Comparison of ENCODE assay signal across 22 mouse cellular contexts in the genomic region with DNA sequence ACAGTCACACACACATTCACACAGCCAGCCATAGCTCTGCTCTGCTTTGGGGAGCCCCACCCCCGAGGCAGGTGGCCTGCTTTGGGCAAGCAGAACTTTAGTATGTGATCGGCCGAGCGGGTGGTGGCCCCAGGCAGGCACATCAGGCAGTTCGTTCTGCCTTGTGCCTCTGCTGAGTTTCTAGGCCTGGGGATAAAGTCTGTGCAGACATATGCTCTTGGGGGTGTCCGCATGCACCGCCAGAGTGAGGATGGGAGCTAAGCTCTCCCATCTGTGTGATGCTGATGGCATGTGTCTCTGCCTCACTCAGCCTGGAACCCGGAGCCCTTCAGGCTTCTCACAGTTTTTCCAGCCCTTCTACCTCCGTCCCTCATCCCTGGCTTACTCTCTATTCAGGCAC.
DNase-seq lines count a peak whose midpoint lies in the region; ATAC-seq and TF ChIP-seq lines count a peak whose summit lies in the region.
"Had no signal": no experiment of that assay in that cellular context is flagged by ENCODE, and none has a peak within 500 bp of the region (broad histone marks: within the 10 kb centered on the region; RNA-seq: fewer than 3 reads in every experiment).

No protein-coding gene starts in this region.

- H3K4me3 ChIP-seq in forebrain, embryonic 13.5 days: no peak overlapping the region
- no peak overlapping the region for H3K4me3 ChIP-seq in forebrain, embryonic 12.5 days (replicated peaks)
- no peak overlapping the region for H3K4me3 ChIP-seq in midbrain, embryonic 12.5 days
- H3K4me3 ChIP-seq in midbrain, postnatal 0 days (ENCODE audit: low read depth, low read length): no peak overlapping the region
- H3K4me3 ChIP-seq in forebrain, postnatal 0 days (ENCODE audit: low read depth, low read length): no peak overlapping the region
- H3K4me3 ChIP-seq in heart, adult 2 months: no peak overlapping the region
- H3K4me3 ChIP-seq: embryonic facial prominence, embryonic 15.5 days; hindbrain, embryonic 15.5 days; left cerebral cortex, adult 2 months; liver, embryonic 13.5 days; lung, embryonic 15.5 days; neural tube, embryonic 12.5 days had no signal

- H3K27ac ChIP-seq in forebrain, embryonic 13.5 days: no peak overlapping the region
- no peak overlapping the region for H3K27ac ChIP-seq in forebrain, embryonic 12.5 days
- peak overlapping the region; percentile 25; the same call in 1 of the 2 replicates for H3K27ac ChIP-seq in midbrain, embryonic 12.5 days (replicated peaks)
- no peak overlapping the region for H3K27ac ChIP-seq in midbrain, postnatal 0 days (ENCODE audit: low read depth, low read length)
- H3K27ac ChIP-seq in forebrain, postnatal 0 days (ENCODE audit: low read depth, low read length): no peak overlapping the region
- no peak overlapping the region for H3K27ac ChIP-seq in heart, adult 2 months
- H3K27ac ChIP-seq: embryonic facial prominence, embryonic 15.5 days; hindbrain, embryonic 15.5 days; left cerebral cortex, adult 2 months; liver, embryonic 13.5 days; lung, embryonic 15.5 days; neural tube, embryonic 12.5 days had no signal

- TF ChIP-seq EP300 in heart, adult 2 months (IDR thresholded peaks at IDR 0.05; ENCODE audit: insufficient read depth, low read depth, low read length): no peak

- no peaks in the 10 kb centered on the region for H3K36me3 ChIP-seq in forebrain, embryonic 13.5 days (ENCODE audit: poor library complexity, severe bottlenecking)
- H3K36me3 ChIP-seq in forebrain, embryonic 12.5 days (replicated peaks): no peaks in the 10 kb centered on the region
- no peaks in the 10 kb centered on the region for H3K36me3 ChIP-seq in midbrain, embryonic 12.5 days
- no peaks in the 10 kb centered on the region for H3K36me3 ChIP-seq in midbrain, postnatal 0 days (ENCODE audit: insufficient read depth, low read length)
- no peaks in the 10 kb centered on the region for H3K36me3 ChIP-seq in forebrain, postnatal 0 days (ENCODE audit: insufficient read depth)
- H3K36me3 ChIP-seq in heart, adult 2 months (ENCODE audit: control insufficient read depth, insufficient read depth, low read length): no peaks in the 10 kb centered on the region
- H3K36me3 ChIP-seq: embryonic facial prominence, embryonic 15.5 days; hindbrain, embryonic 15.5 days; liver, embryonic 13.5 days; lung, embryonic 15.5 days; neural tube, embryonic 12.5 days had no signal

- TF ChIP-seq CTCF in midbrain, postnatal 0 days (IDR thresholded peaks at IDR 0.05): no peak
- no peak for TF ChIP-seq CTCF in forebrain, postnatal 0 days (IDR thresholded peaks at IDR 0.05; ENCODE audit: low read depth)
- no peak for TF ChIP-seq CTCF in heart, adult 2 months (IDR thresholded peaks at IDR 0.05)

- WGBS in forebrain, embryonic 13.5 days: 49% methylated on average over 9 of the region's 9 CpGs
- WGBS in forebrain, embryonic 12.5 days: 68% methylated on average over 9 of the region's 9 CpGs
- 63% methylated on average over 9 of the region's 9 CpGs for WGBS in midbrain, embryonic 12.5 days
- 57% methylated on average over 9 of the region's 9 CpGs for WGBS in midbrain, postnatal 0 days
- 47% methylated on average over 9 of the region's 9 CpGs for WGBS in forebrain, postnatal 0 days
- WGBS in heart, adult 2 months: 69% methylated on average over 9 of the region's 9 CpGs

- H3K79me2 ChIP-seq in heart, adult 2 months (replicated peaks; ENCODE audit: control insufficient read depth, insufficient read depth, low read length): no peaks in the 10 kb centered on the region

- no peak for TF ChIP-seq POLR2A in heart, adult 2 months (IDR thresholded peaks at IDR 0.05; ENCODE audit: insufficient read depth, low read depth, low read length)

- peak; percentile 40; the same call in 1 of the 2 replicates for ATAC-seq in forebrain, embryonic 13.5 days
- ATAC-seq in forebrain, embryonic 12.5 days (ENCODE audit: low FRiP score): no peak
- no peak for ATAC-seq in midbrain, embryonic 12.5 days (ENCODE audit: low FRiP score, low read depth)
- no peak for ATAC-seq in midbrain, postnatal 0 days (ENCODE audit: low FRiP score)
- ATAC-seq in forebrain, postnatal 0 days: peak; percentile 73
- ATAC-seq: CD4-positive, CD25-positive, alpha-beta regulatory T cell, adult 4 months had no signal

- H3K9me3 ChIP-seq in forebrain, embryonic 13.5 days (replicated peaks): no peaks in the 10 kb centered on the region
- no peaks in the 10 kb centered on the region for H3K9me3 ChIP-seq in forebrain, embryonic 12.5 days
- H3K9me3 ChIP-seq in midbrain, embryonic 12.5 days: no peaks in the 10 kb centered on the region
- H3K9me3 ChIP-seq in midbrain, postnatal 0 days (ENCODE audit: low read length): no peaks in the 10 kb centered on the region
- no peaks in the 10 kb centered on the region for H3K9me3 ChIP-seq in forebrain, postnatal 0 days (ENCODE audit: low read length)
- H3K9me3 ChIP-seq: embryonic facial prominence, embryonic 15.5 days; hindbrain, embryonic 15.5 days; liver, embryonic 13.5 days; lung, embryonic 15.5 days; neural tube, embryonic 12.5 days had no signal

- no peak overlapping the region for H3K4me2 ChIP-seq in forebrain, embryonic 13.5 days
- no peak overlapping the region for H3K4me2 ChIP-seq in forebrain, embryonic 12.5 days
- H3K4me2 ChIP-seq in midbrain, embryonic 12.5 days (replicated peaks): no peak overlapping the region
- no peak overlapping the region for H3K4me2 ChIP-seq in midbrain, postnatal 0 days (ENCODE audit: low read depth, low read length, poor library complexity, severe bottlenecking)
- H3K4me2 ChIP-seq in forebrain, postnatal 0 days (ENCODE audit: low read depth): no peak overlapping the region
- H3K4me2 ChIP-seq: embryonic facial prominence, embryonic 15.5 days; hindbrain, embryonic 15.5 days; liver, embryonic 13.5 days; lung, embryonic 15.5 days; neural tube, embryonic 12.5 days had no signal

- DNase-seq in midbrain, postnatal 0 days (ENCODE audit: low spot score): no peak
- DNase-seq in forebrain, postnatal 0 days: peak; percentile 45
- DNase-seq in layer of hippocampus, postnatal 14 days (ENCODE audit: low spot score in 2 of 2): peak; percentile 59 to 74
- DNase-seq in T-cell, adult 2 months (ENCODE audit: low spot score): no peak
- no peak for DNase-seq in heart, adult 2 months
- DNase-seq: cerebellum, adult 11 months; cerebellum, postnatal 14 days; embryo, embryonic 11 days; gastrocnemius, postnatal 14 days; kidney, adult 11 months; kidney, postnatal 10 days; liver, embryonic 13.5 days; thymus, adult 18-20 months had no signal

- H3K27me3 ChIP-seq in forebrain, embryonic 13.5 days: no peaks in the 10 kb centered on the region
- no peaks in the 10 kb centered on the region for H3K27me3 ChIP-seq in forebrain, embryonic 12.5 days
- no peaks in the 10 kb centered on the region for H3K27me3 ChIP-seq in midbrain, embryonic 12.5 days
- no peaks in the 10 kb centered on the region for H3K27me3 ChIP-seq in midbrain, postnatal 0 days (ENCODE audit: insufficient read depth, low read length)
- H3K27me3 ChIP-seq in forebrain, postnatal 0 days (ENCODE audit: insufficient read depth, low read length): no peaks in the 10 kb centered on the region
- H3K27me3 ChIP-seq in heart, adult 2 months (ENCODE audit: control insufficient read depth, insufficient read depth, low read length): no peaks in the 10 kb centered on the region
- H3K27me3 ChIP-seq: embryonic facial prominence, embryonic 15.5 days; hindbrain, embryonic 15.5 days; liver, embryonic 13.5 days; lung, embryonic 15.5 days; neural tube, embryonic 12.5 days had no signal

- intact Hi-C loops in heart, adult 2 months (cut with DNase I): no loop called here

- H3K4me1 ChIP-seq in forebrain, embryonic 13.5 days: peaks cover 52% of the 10 kb centered on the region
- H3K4me1 ChIP-seq in forebrain, embryonic 12.5 days: peaks cover 55% of the 10 kb centered on the region
- peaks cover 63% of the 10 kb centered on the region for H3K4me1 ChIP-seq in midbrain, embryonic 12.5 days
- H3K4me1 ChIP-seq in midbrain, postnatal 0 days (ENCODE audit: insufficient read depth, low read length): peaks cover 7% of the 10 kb centered on the region; the same call in 1 of the 2 replicates
- peaks cover 5% of the 10 kb centered on the region for H3K4me1 ChIP-seq in forebrain, postnatal 0 days (ENCODE audit: insufficient read depth)
- H3K4me1 ChIP-seq in heart, adult 2 months (ENCODE audit: control insufficient read depth, insufficient read depth, low read length): no peaks in the 10 kb centered on the region
- H3K4me1 ChIP-seq: embryonic facial prominence, embryonic 15.5 days; liver, embryonic 13.5 days had no signal

- no peak overlapping the region for H3K9ac ChIP-seq in forebrain, embryonic 13.5 days
- no peak overlapping the region for H3K9ac ChIP-seq in forebrain, embryonic 12.5 days
- H3K9ac ChIP-seq in midbrain, embryonic 12.5 days (replicated peaks): no peak overlapping the region
- no peak overlapping the region; the same call in 1 of the 2 replicates for H3K9ac ChIP-seq in midbrain, postnatal 0 days (replicated peaks; ENCODE audit: low read length, poor library complexity, severe bottlenecking)
- no peak overlapping the region for H3K9ac ChIP-seq in forebrain, postnatal 0 days
- no peak overlapping the region for H3K9ac ChIP-seq in heart, adult 2 months (ENCODE audit: low read depth, low read length)
- H3K9ac ChIP-seq: embryonic facial prominence, embryonic 15.5 days; hindbrain, embryonic 15.5 days; liver, embryonic 13.5 days; lung, embryonic 15.5 days; neural tube, embryonic 12.5 days had no signal

Comparison
In these comparisons a context has a peak if more than half of its experiments do, and no peak if none do; other contexts are left out.
1. ATAC-seq: peak in forebrain, embryonic 13.5 days (single experiment) and forebrain, postnatal 0 days (single experiment); none in forebrain, embryonic 12.5 days (single experiment), midbrain, embryonic 12.5 days (single experiment) and midbrain, postnatal 0 days (single experiment).
2. DNase-seq: peak in forebrain, postnatal 0 days (single experiment) and layer of hippocampus, postnatal 14 days (2 of 2); none in midbrain, postnatal 0 days (single experiment), T-cell, adult 2 months (single experiment) and heart, adult 2 months (0 of 2).